Mouse (Mus musculus): ENCODE measurements at regions not wholly inside any gene's neighbourhood (a gene's known extent, or its start where the extent isn't known, plus 50 kb on each side); places are given as distances from the start of the nearest gene placed in this dataset.
"Not testable (repeated sequence)": the region's sequence is repeated elsewhere in the genome, so short reads cannot be mapped to it uniquely, and the experiment has no call there.

GRCm38 (mm10) chrX:17908081-17908480 lies 237.6 kb upstream of the Dusp21 start:
- H3K4me2 ChIP-seq (replicated peaks; ENCODE audit: low read depth, low read length); H3K36me3 ChIP-seq (ENCODE audit: control insufficient read depth, insufficient read depth, low read length); H3K9ac ChIP-seq (replicated peaks; ENCODE audit: low read depth, low read length); H3K4me1 ChIP-seq (ENCODE audit: control insufficient read depth, insufficient read depth, low read length); H3K27me3 ChIP-seq (ENCODE audit: control insufficient read depth, insufficient read depth, low read length); H3K9me3 ChIP-seq (ENCODE audit: control insufficient read depth, low read depth, low read length); H3K27ac ChIP-seq (ENCODE audit: low read length); H3K4me3 ChIP-seq (ENCODE audit: low read depth, low read length): not testable (repeated sequence)
- ATAC-seq (ENCODE audit: insufficient number of reproducible peaks, insufficient read depth, low FRiP score, low read depth), result peak; percentile 46

Measured in stomach, embryonic 14.5 days (tissue).